Mouse (Mus musculus) cerebellum, postnatal 25 days (tissue): ENCODE measurements at regions not wholly inside any gene's neighbourhood (a gene's known extent, or its start where the extent isn't known, plus 50 kb on each side); places are given as distances from the start of the nearest gene placed in this dataset.
A peak's percentile ranks its signal among the peaks of the same experiment; 100 is the strongest.

Experiments
- DNase-seq, 2 experiments: peaks; one replicate each; pipeline ENCODE4 v3.0.0; 2021; ENCODE audit warnings: mixed read lengths in 2 of 2

DNA sequence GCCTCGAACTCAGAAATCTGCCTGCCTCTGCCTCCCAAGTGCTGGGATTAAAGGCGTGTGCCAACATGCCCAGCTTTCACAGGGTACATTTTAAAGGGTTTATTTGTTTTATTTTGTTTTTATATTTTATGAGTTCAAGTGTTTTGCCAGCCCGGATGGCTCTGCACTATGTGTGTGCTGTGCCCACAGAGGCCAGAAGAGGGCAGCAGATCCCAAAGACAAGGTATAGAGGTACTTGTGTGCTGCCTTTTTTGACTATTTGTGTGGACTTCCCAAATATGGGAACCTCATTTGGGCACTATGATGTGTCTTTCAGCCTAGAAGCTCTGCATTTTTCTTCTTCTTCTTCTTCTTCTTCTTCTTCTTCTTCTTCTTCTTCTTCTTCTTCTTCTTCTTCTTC is 176.4 kb upstream of the Azi2 start:
- DNase-seq: peak in 1 of 2 experiments; percentile 15

DNA sequence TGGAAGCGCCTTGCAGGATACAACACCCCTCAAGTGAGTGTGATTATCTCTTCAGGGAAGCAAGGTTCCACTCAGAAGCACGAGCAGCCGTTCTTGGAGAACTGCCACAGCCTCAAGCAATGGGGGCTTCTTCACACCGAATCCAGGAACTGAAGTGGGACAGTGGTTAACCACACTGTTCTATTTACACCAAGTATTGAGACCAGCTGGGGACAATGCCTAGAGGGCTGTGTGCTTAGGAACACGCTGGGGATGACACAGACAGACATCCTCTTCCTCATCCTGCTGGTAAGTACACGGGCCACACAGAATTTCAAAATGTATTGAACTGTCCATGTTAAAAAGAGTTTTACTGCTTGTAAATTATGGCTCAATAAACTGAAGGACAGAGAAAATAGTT is 177.0 kb upstream of the Azi2 start:
- no peak for DNase-seq

DNA sequence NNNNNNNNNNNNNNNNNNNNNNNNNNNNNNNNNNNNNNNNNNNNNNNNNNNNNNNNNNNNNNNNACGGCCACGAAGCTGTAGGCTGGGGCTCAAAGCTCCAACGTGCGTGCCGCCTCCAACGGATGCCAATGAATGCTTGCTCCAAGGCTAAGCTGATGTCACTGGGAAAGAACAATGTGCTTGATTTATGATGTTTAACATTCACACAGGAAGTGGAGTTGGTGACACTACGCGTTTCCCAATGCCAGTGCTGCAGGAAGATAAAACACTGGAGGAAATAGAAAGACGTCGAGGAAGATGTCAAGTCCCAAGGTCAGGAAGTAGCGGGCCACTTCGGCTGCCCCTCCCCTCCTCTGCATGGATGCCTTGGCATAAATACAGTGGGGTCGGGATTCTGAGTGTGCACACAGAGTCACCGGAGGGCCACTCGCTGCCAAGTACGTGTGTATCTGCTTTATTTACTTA is 180.7 kb upstream of the Azi2 start:
- DNase-seq: no peak

DNA sequence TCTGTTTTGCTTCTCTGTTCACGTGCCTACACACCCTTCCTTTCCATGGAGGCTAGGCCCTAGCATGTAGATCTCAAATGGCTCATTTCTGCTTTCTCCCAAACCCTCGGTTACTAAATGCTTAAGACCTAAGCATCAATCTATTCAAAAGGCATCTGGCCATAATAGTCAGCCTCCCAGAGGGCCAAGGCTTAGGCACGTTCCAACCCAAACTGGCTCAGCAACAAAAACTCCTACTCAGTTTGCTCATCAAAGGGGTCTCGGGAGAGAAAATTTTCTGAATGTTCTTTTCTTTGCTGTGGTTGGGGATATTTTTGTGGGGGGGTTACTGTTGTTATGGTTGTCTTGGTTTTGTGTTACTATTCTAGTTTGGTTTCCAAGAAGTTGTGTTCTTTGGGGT is 196.8 kb upstream of the Azi2 start:
- DNase-seq: no peak

DNA sequence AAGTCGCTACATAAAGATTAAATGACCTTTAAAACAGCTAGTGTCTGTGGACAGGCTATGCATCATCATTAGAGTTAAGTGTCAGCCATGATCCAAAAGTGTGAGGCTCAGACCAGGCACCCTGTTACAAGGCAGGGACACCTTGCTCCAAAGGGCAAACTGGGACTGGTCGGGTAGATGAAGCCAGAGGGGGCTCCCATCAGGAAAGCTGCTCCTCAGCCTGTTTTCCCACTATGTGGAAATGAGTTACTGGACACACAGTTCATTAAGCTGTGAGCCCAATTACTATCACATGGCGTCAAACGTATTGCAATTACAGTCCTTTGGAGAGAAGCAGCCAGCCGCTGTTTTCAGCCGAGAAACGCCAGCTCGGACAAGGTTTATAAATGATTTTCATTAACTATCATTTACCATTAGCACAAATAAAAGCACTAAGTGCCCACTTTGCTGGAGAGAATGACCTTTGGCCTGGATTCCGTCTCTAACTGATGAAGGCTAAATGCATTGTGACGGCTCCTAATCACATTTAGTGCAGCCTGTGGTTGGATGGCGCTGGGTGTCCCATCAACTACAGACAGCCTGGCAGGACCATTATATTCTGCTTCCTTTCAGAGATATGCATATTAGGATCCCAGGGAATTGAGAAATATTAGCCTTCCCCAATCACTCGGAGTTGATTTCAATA is 203.5 kb upstream of the Azi2 start:
- no peak for DNase-seq

DNA sequence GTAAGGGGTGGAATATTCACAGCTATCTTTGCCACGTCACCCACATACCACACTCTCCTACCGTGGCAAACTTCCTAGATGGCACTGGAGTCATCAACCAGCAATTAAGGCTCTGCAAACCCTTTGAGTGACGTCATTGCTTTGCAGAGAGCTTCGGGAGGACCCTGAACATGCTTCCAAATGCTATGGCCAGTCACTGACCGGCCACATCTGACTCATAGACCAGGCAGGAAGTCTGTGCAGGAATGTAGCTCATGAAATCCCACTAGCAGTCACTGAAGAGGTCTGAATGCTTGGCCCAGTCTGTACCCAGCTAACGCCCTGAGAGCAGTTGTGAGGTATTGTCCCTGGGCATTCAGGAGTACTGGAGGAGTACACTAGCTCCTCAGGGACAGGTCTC is 203.9 kb upstream of the Rbms3 start:
- DNase-seq: no peak

DNA sequence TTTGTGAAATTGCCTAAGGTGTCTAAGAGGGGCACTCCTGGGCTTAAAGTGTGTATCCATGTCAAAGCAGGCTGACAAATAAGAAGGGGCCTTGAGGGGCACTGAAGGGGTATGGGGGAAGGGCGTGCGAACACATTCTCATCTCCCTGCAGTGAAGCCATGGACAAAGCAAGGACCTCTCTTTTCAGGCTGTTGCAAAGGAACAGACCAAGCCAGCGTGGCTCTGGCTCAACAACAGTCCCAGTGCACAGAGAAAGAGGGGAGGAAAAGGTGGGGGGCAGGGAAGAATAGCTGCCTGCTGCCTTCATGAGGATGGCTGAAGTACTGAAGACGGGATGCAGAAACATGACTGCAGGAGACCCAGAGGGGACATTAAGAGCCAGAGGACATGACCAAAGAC is 184.9 kb upstream of the Rbms3 start:
- no peak for DNase-seq

DNA sequence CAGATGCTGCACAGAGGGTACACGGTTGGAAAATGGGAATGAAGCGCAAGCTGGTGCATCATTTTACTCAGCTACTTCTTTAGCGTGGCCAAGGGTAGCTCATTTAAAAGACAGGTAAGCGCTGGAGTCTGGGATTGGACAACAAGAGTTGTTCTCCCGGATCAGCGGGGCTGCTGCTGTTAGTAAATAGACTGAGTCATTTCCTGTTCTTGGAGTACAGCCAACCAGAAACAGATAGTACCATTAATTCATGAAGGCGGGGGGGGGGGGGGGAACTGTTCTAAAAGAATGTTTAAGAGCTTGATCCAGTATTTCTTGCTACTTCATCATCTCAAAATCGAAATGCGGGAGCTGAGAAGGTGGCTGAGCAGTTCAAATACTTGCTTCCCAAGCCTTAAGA is 183.5 kb upstream of the Rbms3 start:
- DNase-seq: no peak

DNA sequence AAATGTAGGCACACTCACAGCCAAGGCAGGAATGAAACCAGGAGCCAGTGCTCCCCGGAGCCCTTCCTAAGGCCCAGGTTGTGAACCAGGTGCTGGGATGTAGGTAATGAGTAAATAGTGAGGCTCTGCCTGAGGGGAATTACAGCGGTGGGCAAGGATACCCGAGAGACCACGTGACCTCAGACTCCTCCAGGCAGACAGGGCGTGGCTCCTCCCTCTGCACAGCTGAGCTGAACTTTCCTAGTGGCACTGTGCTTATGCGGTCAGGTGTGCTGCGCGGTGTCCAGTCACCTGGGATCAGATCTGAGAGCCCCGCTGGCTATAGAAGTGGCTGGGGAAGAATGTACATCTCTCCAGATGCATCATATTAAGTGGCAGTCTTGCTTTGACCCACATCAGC is 176.1 kb upstream of the Rbms3 start:
- DNase-seq: no peak

DNA sequence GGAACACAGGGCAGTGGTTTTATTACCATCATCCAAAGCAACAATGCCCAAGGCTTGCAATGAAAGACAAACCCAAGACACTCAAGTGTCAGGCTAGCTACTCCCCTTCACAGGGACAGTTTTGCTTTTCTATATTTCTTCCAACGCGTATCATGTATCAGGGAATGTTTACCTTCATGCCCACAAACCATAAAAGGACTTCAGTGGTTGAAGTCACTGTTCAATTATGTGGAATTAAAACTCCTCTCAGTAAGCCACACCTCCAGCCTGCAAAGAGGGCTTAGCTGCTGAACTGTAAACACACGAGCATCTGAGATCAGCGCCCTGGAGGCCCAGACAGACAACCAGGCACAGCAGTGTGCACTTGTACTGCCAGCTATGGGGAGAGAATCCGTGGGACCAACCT is 154.5 kb upstream of the Rbms3 start:
- DNase-seq: no peak

DNA sequence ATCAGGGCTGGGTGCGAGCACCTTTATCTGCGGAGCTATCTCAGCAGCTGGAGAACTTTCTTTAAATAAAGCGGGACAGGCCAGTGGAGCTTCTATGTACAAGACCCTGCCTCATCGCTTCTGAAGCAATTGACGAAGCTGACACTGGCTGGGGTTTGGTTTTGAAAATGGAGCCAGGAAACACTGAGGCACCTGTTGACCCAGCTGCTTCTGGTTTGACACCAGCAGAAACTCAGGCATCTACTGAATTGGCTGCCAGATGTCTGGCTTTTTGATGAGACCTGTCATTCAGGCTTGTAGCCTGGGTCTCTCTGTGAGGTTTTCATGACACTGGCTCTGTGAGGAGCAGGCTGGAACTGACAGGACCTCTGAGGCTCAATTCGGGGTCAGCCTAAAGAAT is 124.9 kb upstream of the Rbms3 start:
- DNase-seq: no peak

DNA sequence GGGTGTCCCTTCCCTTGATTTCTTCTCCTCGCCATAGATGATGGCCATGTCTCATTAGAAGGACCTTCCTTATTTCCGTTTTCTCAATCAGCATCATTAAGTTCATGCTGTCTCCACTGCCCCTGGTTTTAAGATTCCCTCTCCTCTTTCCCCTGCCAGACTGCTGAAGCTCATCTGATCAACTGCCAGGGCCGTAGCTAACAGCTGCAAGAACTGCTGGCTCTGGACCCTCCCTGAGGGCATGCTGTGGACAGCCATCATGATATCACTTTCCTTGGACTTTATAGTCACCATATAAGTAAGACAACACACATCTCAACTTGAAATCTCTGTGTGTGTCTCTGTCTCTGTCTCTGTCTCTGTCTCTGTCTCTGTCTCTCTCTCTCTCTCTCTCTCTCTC is 123.8 kb upstream of the Rbms3 start:
- DNase-seq: no peak

DNA sequence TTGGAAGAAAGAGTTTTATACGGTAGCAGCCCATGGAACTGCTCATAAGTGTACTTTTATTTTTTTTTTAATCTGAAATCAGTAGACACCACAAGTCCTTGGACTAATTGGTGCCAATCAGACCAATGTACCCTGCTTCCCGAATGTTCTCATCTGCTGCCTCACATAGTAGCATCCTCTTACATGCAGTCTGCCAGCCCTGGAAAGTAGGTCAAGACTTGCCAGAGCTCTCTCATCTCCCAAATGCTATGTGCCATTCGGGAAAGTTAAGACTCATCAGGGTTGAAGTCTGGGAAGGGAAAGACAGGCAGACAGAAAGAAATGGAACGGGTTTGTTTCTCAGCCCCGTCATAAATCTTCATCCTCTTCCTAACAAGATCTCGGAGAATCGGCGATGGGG is 115.2 kb upstream of the Rbms3 start:
- no peak for DNase-seq

DNA sequence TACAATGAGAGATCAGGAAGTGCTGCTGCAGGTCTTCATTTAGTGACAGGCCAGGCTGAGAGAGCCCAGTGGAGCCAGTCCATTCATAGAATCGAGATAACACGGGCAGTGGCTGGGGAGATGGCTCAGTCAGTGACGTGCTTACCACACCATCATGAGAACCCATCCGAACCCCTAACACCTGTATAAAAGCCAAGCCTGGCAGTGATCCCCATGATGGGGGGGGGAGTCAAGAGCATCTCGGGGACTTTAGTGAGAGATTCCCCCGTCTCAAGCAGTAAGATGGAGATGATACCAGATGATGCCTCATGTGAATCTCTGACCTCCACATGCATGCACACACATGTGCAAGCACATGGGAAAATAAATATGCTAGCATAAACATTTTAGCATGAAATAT is 99.7 kb upstream of the Rbms3 start:
- DNase-seq: no peak

DNA sequence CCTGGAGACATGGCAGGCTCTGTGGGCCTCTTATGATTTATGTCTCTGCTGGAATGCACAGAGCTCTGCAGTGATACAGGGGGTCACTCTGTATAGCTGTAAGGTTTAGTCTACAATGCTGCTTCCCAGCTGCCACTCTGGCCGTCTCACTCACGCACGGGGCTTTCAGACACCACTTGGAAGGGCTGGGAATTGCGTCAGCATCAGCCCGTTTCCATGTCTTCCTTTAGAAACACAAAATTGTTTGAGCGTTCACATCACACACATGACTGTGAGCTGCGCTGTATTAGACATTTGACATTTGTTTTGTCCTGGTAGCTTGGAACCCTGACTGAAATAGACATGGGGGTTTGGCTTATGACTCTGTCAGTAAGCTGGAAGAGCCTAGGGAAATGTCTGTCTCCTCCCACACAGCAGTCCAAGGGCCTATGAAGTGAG is 90.5 kb upstream of the Rbms3 start:
- DNase-seq: no peak

DNA sequence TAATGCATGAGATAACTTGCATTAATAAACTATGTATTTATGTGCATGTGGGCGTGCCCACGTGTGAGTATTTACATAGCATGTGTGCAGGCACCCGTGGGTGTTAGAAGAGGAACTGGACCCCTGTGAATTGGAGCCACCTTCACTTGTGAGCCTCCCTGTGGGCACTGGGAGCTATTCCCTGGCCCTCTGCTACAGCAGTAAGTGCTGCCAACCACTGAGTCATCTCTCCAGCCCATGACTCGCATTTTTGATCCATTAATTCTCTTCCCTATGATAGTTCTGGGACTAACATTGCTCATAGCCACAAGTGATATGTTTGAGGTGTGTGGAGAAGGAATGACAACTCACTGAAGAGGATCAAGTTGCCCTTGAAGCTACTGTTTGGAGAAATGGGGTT is 87.6 kb upstream of the Rbms3 start:
- DNase-seq: no peak

DNA sequence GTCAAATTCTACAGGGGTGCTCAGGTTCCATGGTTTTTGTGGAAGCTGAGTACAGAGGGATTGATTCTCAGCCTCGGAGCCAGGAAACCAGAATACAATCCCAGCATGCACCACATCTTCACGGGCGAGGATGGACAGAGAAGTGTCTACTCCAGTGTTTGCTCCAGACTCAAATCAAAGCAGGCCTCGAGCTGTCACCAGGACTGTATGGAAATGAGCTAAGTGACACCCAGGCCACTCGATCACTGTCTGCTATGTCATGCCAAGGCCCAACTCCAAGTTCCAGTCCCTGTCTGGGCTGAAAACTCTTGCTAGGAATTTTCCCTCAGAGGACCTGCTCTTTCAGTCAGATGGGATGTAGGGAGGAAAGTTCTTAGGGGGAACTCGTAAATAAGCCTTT is 86.8 kb upstream of the Rbms3 start:
- DNase-seq: no peak

DNA sequence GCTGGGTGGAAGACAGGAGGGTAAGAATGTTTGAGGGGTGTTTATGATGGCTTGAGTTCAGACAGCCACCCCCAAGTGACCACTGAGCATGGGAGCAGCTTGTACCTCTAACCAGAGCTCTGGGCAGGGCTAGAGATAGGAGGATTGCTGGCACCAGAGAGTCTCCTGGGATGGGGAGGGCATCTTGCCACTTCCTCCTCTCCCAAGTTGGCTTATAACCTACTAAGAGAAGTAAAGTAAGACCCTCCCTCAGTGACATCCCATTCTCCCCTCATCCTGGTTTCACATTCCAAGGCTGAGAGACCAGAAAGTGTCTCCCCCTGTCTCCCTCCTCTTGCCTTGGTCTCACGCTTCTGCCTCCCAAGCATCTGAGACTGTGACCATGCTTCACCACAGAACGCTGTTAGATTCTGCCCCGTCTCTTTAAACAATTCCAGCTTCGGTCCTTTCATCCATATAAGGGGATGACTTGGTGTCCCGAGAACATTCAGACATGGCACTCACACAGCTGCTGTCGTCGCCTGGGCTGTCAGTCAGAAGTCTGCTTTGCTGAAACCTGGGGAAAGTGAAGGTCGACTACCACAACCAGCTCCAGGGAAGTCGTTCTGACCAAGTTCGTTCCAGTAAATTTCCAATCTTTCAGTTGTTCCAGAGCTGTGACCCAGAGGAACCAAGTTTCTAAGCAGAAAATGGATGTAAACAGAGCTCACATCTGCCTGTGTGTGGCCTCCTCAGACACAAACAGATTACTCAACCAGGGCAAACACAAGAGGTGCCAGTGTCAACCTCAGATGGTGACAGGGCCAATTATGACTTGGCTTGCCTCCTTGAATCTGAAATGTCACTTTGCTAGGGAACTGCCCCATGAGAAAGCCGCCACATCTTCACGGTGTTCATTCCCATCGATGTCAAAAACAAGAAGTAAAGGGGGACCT is 85.3 kb upstream of the Rbms3 start:
- DNase-seq: no peak

DNA sequence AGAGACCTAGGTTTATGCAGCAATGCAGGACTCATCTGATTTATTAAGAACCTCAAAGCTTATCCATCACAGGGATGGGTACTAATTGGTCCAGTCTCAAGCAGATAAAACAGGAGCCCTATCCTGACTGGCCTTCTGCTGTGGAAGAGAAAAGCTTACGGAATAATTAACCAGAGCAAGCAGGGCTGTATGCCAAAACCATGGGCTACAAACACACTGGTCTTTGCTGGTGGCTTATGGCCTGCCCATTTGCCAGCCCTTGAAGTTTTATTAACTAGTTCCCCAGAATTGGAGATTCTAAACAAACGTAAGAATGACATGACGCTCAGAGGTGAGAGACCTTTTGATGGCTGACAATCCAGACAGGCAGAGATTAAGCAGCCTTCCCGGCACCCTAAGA is 83.4 kb upstream of the Rbms3 start:
- no peak for DNase-seq

DNA sequence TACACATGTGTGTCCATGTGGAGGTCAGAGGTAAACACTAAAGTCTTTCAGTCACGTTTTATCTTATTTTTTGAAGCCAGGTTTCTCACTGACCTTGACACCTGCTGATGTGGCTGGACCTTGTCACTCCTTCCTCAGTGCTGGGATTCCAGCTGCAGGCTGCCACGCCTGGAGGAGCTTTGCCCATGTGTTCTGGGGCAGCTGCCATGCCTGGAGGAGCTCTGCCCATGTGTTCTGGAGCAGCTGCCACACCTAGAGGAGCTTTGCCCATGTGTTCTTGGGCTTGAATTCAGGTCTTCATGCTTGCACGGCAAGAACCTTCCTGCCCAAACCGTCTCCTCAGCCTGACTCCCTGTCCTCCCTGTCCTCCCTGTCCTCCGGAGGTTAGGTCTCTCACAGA is 82.1 kb upstream of the Rbms3 start:
- no peak for DNase-seq

DNA sequence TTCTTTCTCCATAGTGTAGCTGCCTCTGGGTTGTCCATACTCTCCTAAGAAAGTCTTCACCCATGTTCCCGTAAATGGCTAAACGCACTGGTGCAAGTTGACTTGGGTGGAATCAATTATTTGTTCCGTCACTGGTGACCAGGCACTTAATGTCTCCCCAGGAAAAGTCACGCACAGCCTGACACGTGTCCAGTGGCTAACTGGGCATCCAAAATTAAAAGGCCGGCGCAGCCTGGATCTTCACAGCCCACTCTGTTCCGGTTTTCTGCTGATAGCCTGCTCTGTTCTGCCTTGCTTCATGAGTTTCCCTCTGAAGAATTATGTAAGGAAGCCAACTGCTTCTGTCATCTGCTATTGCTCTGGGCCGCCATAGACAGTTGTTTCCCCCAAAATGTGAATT is 81.3 kb upstream of the Rbms3 start:
- no peak for DNase-seq

DNA sequence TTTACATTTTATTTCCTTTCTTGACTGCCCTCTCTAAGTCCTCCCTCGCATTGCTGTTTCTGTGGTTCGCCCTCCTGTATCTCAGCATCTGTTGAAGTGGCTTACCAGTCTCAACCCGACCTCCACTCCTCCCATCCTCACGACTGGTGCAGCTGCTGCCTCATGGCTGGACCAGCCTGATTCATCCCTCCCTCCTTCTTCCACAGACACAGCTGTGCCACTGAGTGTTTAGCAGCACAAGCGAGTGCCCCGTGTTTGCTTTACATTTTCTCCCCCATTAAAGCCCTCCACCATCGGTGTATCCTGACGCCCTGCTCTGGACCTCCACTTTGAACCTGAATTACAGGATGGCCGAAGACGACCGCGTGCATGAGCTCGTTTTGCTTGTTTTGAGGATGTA is 80.0 kb upstream of the Rbms3 start:
- DNase-seq: no peak

DNA sequence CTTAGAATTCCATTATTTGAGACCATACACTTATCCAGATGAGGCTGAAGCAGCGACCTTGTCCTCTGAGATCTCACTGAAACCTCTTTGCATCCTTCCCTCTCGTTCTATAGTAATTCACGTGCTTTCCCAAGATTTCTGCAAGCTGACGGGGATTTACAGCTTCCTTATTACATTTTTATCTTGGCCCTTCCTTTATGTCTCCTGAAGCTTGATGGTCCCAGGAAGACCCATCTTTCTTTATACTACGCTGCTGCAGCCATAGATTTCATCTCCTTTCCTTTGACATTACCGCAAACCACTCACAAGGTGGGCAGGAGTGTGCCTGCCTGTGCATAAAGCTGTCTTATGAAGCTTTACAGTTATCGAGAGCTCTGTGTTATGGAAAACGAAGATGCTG is 63.3 kb upstream of the Rbms3 start:
- no peak for DNase-seq

DNA sequence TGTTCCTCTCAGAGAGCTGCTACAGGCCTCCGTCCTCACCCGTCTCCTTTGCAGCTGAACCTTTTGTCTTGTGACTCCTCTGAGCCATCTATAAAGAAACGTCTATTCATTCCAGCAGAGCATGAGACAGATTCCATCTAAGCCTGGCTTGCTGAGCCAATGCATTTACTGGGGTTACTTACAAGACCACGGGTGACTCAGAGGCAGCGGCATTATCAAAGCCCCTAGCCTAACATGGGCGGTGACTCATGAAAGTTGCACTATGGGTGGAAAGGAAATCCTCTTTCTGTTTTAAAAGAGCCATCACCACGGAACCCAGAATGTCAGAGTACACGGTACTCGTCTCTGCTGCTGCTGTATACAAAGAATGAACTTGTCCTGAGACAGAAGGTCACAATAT is 62.8 kb upstream of the Rbms3 start:
- no peak for DNase-seq
